Mouse (Mus musculus): ENCODE results near the gene Wtip. TPM values are rescaled to one million over a fixed set of nuclear protein-coding genes. Genes with fewer than 3 reads are reported as not detected.

Gene Wtip
- polyA plus RNA-seq, 1 experiment from 2014 or later: 4.2 TPM

DNA sequence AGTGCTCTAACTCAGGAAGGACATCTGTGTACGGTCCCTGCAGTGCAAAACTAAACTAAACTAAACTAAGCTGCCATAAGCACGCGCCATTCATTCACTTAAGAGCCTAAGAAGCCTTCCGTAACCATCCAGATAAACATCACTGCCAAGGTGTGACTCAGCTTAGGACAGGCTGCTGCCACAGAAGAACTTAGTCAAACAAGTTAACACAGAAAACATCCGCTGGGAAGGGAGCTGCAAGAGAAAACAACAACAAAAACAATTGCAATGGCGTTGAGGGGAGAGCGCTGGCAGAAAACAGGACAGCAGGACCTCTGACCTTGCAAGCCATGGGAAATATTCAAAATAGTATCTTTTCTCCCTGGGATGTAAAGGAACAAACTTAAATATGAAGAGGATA is 31.6 kb upstream of the Wtip start:
- Histone ChIP-seq H3K4me3 (ENCODE audit: low read depth, low read length) (no peak overlapping the region), H3K36me3 (ENCODE audit: control insufficient read depth, insufficient read depth, low read length) (peaks cover 54% of the 10 kb centered on the region), H3K27me3 (replicated peaks; ENCODE audit: control insufficient read depth, insufficient read depth, low read length) (no peaks in the 10 kb centered on the region), H3K9me3 (replicated peaks; ENCODE audit: control insufficient read depth, low read length) (no peaks in the 10 kb centered on the region), H3K4me2 (ENCODE audit: low read length) (no peak overlapping the region), H3K9ac (ENCODE audit: low read length) (no peak overlapping the region), H3K27ac (ENCODE audit: low read depth, low read length) (no peak overlapping the region), H3K4me1 (ENCODE audit: control insufficient read depth, insufficient read depth, low read length) (no peaks in the 10 kb centered on the region)
- no peak for ATAC-seq
- 93% methylated on average over 7 of the region's 7 CpGs for WGBS
- DNase-seq (ENCODE audit: low spot score): no peak

GRCm38 (mm10) chr7:34159167-34159566 is 26.1 kb upstream of the Wtip start:
- no peak for ATAC-seq
- H3K4me1 ChIP-seq (ENCODE audit: control insufficient read depth, insufficient read depth, low read length): no peaks in the 10 kb centered on the region
- no peak overlapping the region for H3K9ac ChIP-seq (ENCODE audit: low read length)
- no peak overlapping the region for H3K4me2 ChIP-seq (ENCODE audit: low read length)
- 95% methylated on average over 3 of the region's 3 CpGs for WGBS
- no peaks in the 10 kb centered on the region for H3K27me3 ChIP-seq (replicated peaks; ENCODE audit: control insufficient read depth, insufficient read depth, low read length)
- H3K4me3 ChIP-seq (ENCODE audit: low read depth, low read length): no peak overlapping the region
- peaks cover 96% of the 10 kb centered on the region for H3K36me3 ChIP-seq (ENCODE audit: control insufficient read depth, insufficient read depth, low read length)
- no peak overlapping the region for H3K27ac ChIP-seq (ENCODE audit: low read depth, low read length)
- no peak for DNase-seq (ENCODE audit: low spot score)
- no peaks in the 10 kb centered on the region for H3K9me3 ChIP-seq (replicated peaks; ENCODE audit: control insufficient read depth, low read length)

DNA sequence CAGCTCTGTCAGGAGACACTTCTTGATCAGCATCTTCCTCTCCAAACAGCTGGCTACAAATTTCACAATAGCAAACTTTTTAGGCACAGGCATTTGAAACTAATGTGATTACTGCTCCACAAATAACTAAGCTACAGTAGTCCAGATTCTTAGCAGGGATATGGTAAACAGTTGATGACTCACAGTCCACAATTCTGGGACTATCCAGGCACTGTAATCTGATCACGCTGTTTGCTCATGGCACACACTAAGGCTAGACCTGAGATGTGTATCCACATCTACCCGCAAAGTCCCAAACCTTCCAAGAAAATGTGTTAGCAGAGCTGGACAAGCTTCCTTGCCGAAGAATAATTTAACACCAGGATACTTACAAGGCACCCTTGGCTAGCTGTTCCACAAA is 24.9 kb upstream of the Wtip start:
- 99% methylated on average over 3 of the region's 3 CpGs for WGBS
- no peaks in the 10 kb centered on the region for H3K27me3 ChIP-seq (replicated peaks; ENCODE audit: control insufficient read depth, insufficient read depth, low read length)
- no peak for ATAC-seq
- H3K4me2 ChIP-seq (ENCODE audit: low read length): no peak overlapping the region
- DNase-seq (ENCODE audit: low spot score): no peak
- H3K4me3 ChIP-seq (ENCODE audit: low read depth, low read length): no peak overlapping the region
- no peak overlapping the region for H3K27ac ChIP-seq (ENCODE audit: low read depth, low read length)
- no peak overlapping the region for H3K9ac ChIP-seq (ENCODE audit: low read length)
- no peaks in the 10 kb centered on the region for H3K4me1 ChIP-seq (ENCODE audit: control insufficient read depth, insufficient read depth, low read length)
- H3K9me3 ChIP-seq (replicated peaks; ENCODE audit: control insufficient read depth, low read length): no peaks in the 10 kb centered on the region
- H3K36me3 ChIP-seq (ENCODE audit: control insufficient read depth, insufficient read depth, low read length): peaks cover 97% of the 10 kb centered on the region

GRCm38 (mm10) chr7:34147193-34147592 is 14.1 kb upstream of the Wtip start:
- ATAC-seq (no peak), DNase-seq (ENCODE audit: low spot score) (no peak)
- H3K36me3 ChIP-seq (ENCODE audit: control insufficient read depth, insufficient read depth, low read length): peaks cover 100% of the 10 kb centered on the region
- 95% methylated on average over 4 of the region's 4 CpGs for WGBS
- H3K9ac ChIP-seq (ENCODE audit: low read length): no peak overlapping the region
- no peak overlapping the region for H3K4me3 ChIP-seq (ENCODE audit: low read depth, low read length)
- H3K27ac ChIP-seq (ENCODE audit: low read depth, low read length): no peak overlapping the region
- H3K4me1 ChIP-seq (ENCODE audit: control insufficient read depth, insufficient read depth, low read length): no peaks in the 10 kb centered on the region
- H3K27me3 ChIP-seq (replicated peaks; ENCODE audit: control insufficient read depth, insufficient read depth, low read length): no peaks in the 10 kb centered on the region
- H3K4me2 ChIP-seq (ENCODE audit: low read length): no peak overlapping the region
- 0 out of 2 replicates have a peak, but pooled peaks cover 3% of the 10 kb centered on the region for H3K9me3 ChIP-seq (replicated peaks; ENCODE audit: control insufficient read depth, low read length)

DNA sequence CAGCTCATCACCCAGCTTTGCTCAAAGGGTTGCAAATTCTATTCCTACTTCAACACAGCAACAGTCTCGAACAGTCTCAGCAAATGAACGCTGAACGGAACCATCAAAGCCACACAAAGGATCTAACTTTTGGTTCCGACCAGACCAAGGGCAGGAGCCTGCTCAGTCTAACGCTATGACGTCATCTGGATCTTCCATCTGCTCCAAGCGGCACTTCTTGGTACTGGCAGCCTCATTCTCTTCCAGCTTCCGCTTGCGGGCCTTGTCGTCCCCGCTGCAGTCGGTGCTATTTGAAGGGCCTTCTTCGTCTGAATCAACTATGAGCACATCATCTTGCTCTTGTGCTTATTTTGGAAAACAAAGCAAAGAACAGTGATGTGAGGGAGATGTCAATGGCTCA is 8.1 kb upstream of the Wtip start:
- H3K27ac ChIP-seq (ENCODE audit: low read depth, low read length): no peak overlapping the region
- no peak overlapping the region for H3K9ac ChIP-seq (ENCODE audit: low read length)
- no peaks in the 10 kb centered on the region for H3K27me3 ChIP-seq (replicated peaks; ENCODE audit: control insufficient read depth, insufficient read depth, low read length)
- no peaks in the 10 kb centered on the region for H3K9me3 ChIP-seq (replicated peaks; ENCODE audit: control insufficient read depth, low read length)
- ATAC-seq: no peak
- H3K36me3 ChIP-seq (ENCODE audit: control insufficient read depth, insufficient read depth, low read length): peaks cover 62% of the 10 kb centered on the region
- H3K4me3 ChIP-seq (ENCODE audit: low read depth, low read length): no peak overlapping the region
- 95% methylated on average over 13 of the region's 13 CpGs for WGBS
- DNase-seq (ENCODE audit: low spot score): no peak
- no peaks in the 10 kb centered on the region for H3K4me1 ChIP-seq (ENCODE audit: control insufficient read depth, insufficient read depth, low read length)
- H3K4me2 ChIP-seq (ENCODE audit: low read length): no peak overlapping the region

GRCm38 (mm10) chr7:34139493-34139892 is 6.4 kb upstream of the Wtip start:
- no peaks in the 10 kb centered on the region for H3K4me1 ChIP-seq (ENCODE audit: control insufficient read depth, insufficient read depth, low read length)
- H3K4me3 ChIP-seq (ENCODE audit: low read depth, low read length): no peak overlapping the region
- no peak overlapping the region for H3K9ac ChIP-seq (ENCODE audit: low read length)
- H3K27me3 ChIP-seq (replicated peaks; ENCODE audit: control insufficient read depth, insufficient read depth, low read length): no peaks in the 10 kb centered on the region
- DNase-seq (ENCODE audit: low spot score) (no peak), ATAC-seq (no peak)
- 91% methylated on average over 6 of the region's 6 CpGs for WGBS
- peaks cover 45% of the 10 kb centered on the region for H3K36me3 ChIP-seq (ENCODE audit: control insufficient read depth, insufficient read depth, low read length)
- H3K4me2 ChIP-seq (ENCODE audit: low read length): no peak overlapping the region
- no peak overlapping the region for H3K27ac ChIP-seq (ENCODE audit: low read depth, low read length)
- no peaks in the 10 kb centered on the region for H3K9me3 ChIP-seq (replicated peaks; ENCODE audit: control insufficient read depth, low read length)

GRCm38 (mm10) chr7:34134336-34134735 is 1.3 kb upstream of the Wtip start:
- Histone ChIP-seq H3K36me3 (ENCODE audit: control insufficient read depth, insufficient read depth, low read length) (no peaks in the 10 kb centered on the region), H3K9me3 (replicated peaks; ENCODE audit: control insufficient read depth, low read length) (no peaks in the 10 kb centered on the region), H3K4me3 (ENCODE audit: low read depth, low read length) (no peak overlapping the region), H3K4me2 (ENCODE audit: low read length) (no peak overlapping the region), H3K27ac (ENCODE audit: low read depth, low read length) (no peak overlapping the region), H3K27me3 (replicated peaks; ENCODE audit: control insufficient read depth, insufficient read depth, low read length) (no peaks in the 10 kb centered on the region), H3K4me1 (ENCODE audit: control insufficient read depth, insufficient read depth, low read length) (peaks cover 12% of the 10 kb centered on the region; the same call in 1 of the 2 replicates), H3K9ac (ENCODE audit: low read length) (no peak overlapping the region)
- ATAC-seq (no peak), DNase-seq (ENCODE audit: low spot score) (no peak)
- WGBS: 96% methylated on average over 2 of the region's 2 CpGs

GRCm38 (mm10) chr7:34132355-34133079 is 551 bp downstream of the Wtip start:
- WGBS: under 1% methylated on average over 81 of the region's 116 CpGs
- peak overlapping the region; percentile 59 for H3K4me2 ChIP-seq (ENCODE audit: low read length)
- peak overlapping the region; percentile 54; the same call in 1 of the 2 replicates for H3K27ac ChIP-seq (ENCODE audit: low read depth, low read length)
- no peaks in the 10 kb centered on the region for H3K9me3 ChIP-seq (replicated peaks; ENCODE audit: control insufficient read depth, low read length)
- H3K4me3 ChIP-seq (ENCODE audit: low read depth, low read length): peak overlapping the region; percentile 74
- peaks cover 12% of the 10 kb centered on the region; the same call in 1 of the 2 replicates for H3K4me1 ChIP-seq (ENCODE audit: control insufficient read depth, insufficient read depth, low read length)
- peak; percentile 49 for DNase-seq (ENCODE audit: low spot score)
- no peaks in the 10 kb centered on the region for H3K27me3 ChIP-seq (replicated peaks; ENCODE audit: control insufficient read depth, insufficient read depth, low read length)
- peak overlapping the region; percentile 84 for H3K9ac ChIP-seq (ENCODE audit: low read length)
- no peaks in the 10 kb centered on the region for H3K36me3 ChIP-seq (ENCODE audit: control insufficient read depth, insufficient read depth, low read length)
- ATAC-seq: peak; percentile 76

GRCm38 (mm10) chr7:34131959-34132354 is 1.1 kb downstream of the Wtip start:
- ATAC-seq (no peak; the same call in 1 of the 2 replicates), DNase-seq (ENCODE audit: low spot score) (no peak)

More at GRCm38 (mm10) chr7:34131959-34132354, 1.1 kb downstream of the Wtip start:
- Histone ChIP-seq H3K36me3 (ENCODE audit: control insufficient read depth, insufficient read depth, low read length) (0 out of 2 replicates have a peak, but pooled peaks cover 1% of the 10 kb centered on the region), H3K4me3 (ENCODE audit: low read depth, low read length) (peak overlapping the region; percentile 74), H3K4me2 (ENCODE audit: low read length) (peak overlapping the region; percentile 59), H3K27me3 (replicated peaks; ENCODE audit: control insufficient read depth, insufficient read depth, low read length) (no peaks in the 10 kb centered on the region), H3K27ac (ENCODE audit: low read depth, low read length) (no peak overlapping the region), H3K9ac (ENCODE audit: low read length) (peak overlapping the region; percentile 84), H3K9me3 (replicated peaks; ENCODE audit: control insufficient read depth, low read length) (no peaks in the 10 kb centered on the region), H3K4me1 (ENCODE audit: control insufficient read depth, insufficient read depth, low read length) (peaks cover 12% of the 10 kb centered on the region; the same call in 1 of the 2 replicates)
- 13% methylated on average over 3 of the region's 3 CpGs for WGBS
